Mouse (Mus musculus): ENCODE measurements around the gene Polr2f. TPM values are rescaled to one million over a fixed set of nuclear protein-coding genes. Genes with fewer than 3 reads are reported as not detected.
A peak's percentile ranks its signal among the peaks of the same experiment; 100 is the strongest.

The Polr2f gene
- polyA plus RNA-seq, 1 experiment from 2014 or later: 321 TPM

GRCm38 (mm10) chr15:79133191-79133661 is 7.6 kb upstream of the Polr2f start:
- no peak overlapping the region for H3K4me3 ChIP-seq (replicated peaks; ENCODE audit: low read depth, low read length)
- no peak for TF ChIP-seq CTCF (IDR thresholded peaks at IDR 0.05; ENCODE audit: low read depth)
- 61% methylated on average over 6 of the region's 6 CpGs for WGBS
- H3K4me2 ChIP-seq (ENCODE audit: low read length): no peak overlapping the region
- no peak overlapping the region for H3K9ac ChIP-seq (ENCODE audit: low read depth, low read length)
- peaks cover 40% of the 10 kb centered on the region for H3K36me3 ChIP-seq (ENCODE audit: insufficient read depth, low read length)
- no peaks in the 10 kb centered on the region for H3K27me3 ChIP-seq (ENCODE audit: insufficient read depth, low read length)
- peaks cover 13% of the 10 kb centered on the region; the same call in 1 of the 2 replicates for H3K4me1 ChIP-seq (replicated peaks; ENCODE audit: insufficient read depth, low read length)
- no peak for DNase-seq (ENCODE audit: low spot score)
- H3K9me3 ChIP-seq (replicated peaks; ENCODE audit: low read length): no peaks in the 10 kb centered on the region
- ATAC-seq (replicated peaks; ENCODE audit: low FRiP score, low read depth): no peak
- no peak overlapping the region; the same call in 1 of the 2 replicates for H3K27ac ChIP-seq

- no peak for ATAC-seq (replicated peaks; ENCODE audit: low FRiP score, low read depth)
- no peak overlapping the region for H3K9ac ChIP-seq (ENCODE audit: low read depth, low read length)
- peak overlapping the region; percentile 42; the same call in 1 of the 2 replicates for H3K27ac ChIP-seq
- no peak overlapping the region for H3K4me2 ChIP-seq (ENCODE audit: low read length)
- H3K4me1 ChIP-seq (replicated peaks; ENCODE audit: insufficient read depth, low read length): peaks cover 13% of the 10 kb centered on the region; the same call in 1 of the 2 replicates
- H3K9me3 ChIP-seq (replicated peaks; ENCODE audit: low read length): no peaks in the 10 kb centered on the region
- no peak for TF ChIP-seq CTCF (IDR thresholded peaks at IDR 0.05; ENCODE audit: low read depth)
- H3K36me3 ChIP-seq (ENCODE audit: insufficient read depth, low read length): peaks cover 36% of the 10 kb centered on the region; the same call in 1 of the 2 replicates
- no peaks in the 10 kb centered on the region for H3K27me3 ChIP-seq (ENCODE audit: insufficient read depth, low read length)
- no peak for DNase-seq (ENCODE audit: low spot score)
- no peak overlapping the region for H3K4me3 ChIP-seq (replicated peaks; ENCODE audit: low read depth, low read length)
- 83% methylated on average over 9 of the region's 9 CpGs for WGBS
Observed at GRCm38 (mm10) chr15:79134496-79135270, 6.1 kb upstream of the Polr2f start.

GRCm38 (mm10) chr15:79135332-79135731 is 5.5 kb upstream of the Polr2f start:
- no peak overlapping the region for H3K4me3 ChIP-seq (replicated peaks; ENCODE audit: low read depth, low read length)
- no peak overlapping the region for H3K9ac ChIP-seq (ENCODE audit: low read depth, low read length)
- ATAC-seq (replicated peaks; ENCODE audit: low FRiP score, low read depth): no peak
- peak overlapping the region; percentile 42; the same call in 1 of the 2 replicates for H3K27ac ChIP-seq
- H3K9me3 ChIP-seq (replicated peaks; ENCODE audit: low read length): no peaks in the 10 kb centered on the region
- no peak for TF ChIP-seq CTCF (IDR thresholded peaks at IDR 0.05; ENCODE audit: low read depth)
- no peak overlapping the region for H3K4me2 ChIP-seq (ENCODE audit: low read length)
- 67% methylated on average over 9 of the region's 9 CpGs for WGBS
- no peak for DNase-seq (ENCODE audit: low spot score)
- peaks cover 29% of the 10 kb centered on the region; the same call in 1 of the 2 replicates for H3K36me3 ChIP-seq (ENCODE audit: insufficient read depth, low read length)
- peaks cover 13% of the 10 kb centered on the region; the same call in 1 of the 2 replicates for H3K4me1 ChIP-seq (replicated peaks; ENCODE audit: insufficient read depth, low read length)
- no peaks in the 10 kb centered on the region for H3K27me3 ChIP-seq (ENCODE audit: insufficient read depth, low read length)

- no peak overlapping the region for H3K4me2 ChIP-seq (ENCODE audit: low read length)
- peak overlapping the region; percentile 42; the same call in 1 of the 2 replicates for H3K27ac ChIP-seq
- ATAC-seq (replicated peaks; ENCODE audit: low FRiP score, low read depth): no peak; the same call in 1 of the 2 replicates
Observed at GRCm38 (mm10) chr15:79135783-79136575, 4.8 kb upstream of the Polr2f start.

GRCm38 (mm10) chr15:79139640-79140039 is 1.2 kb upstream of the Polr2f start:
- Histone ChIP-seq H3K4me1 (replicated peaks; ENCODE audit: insufficient read depth, low read length) (peaks cover 11% of the 10 kb centered on the region), H3K36me3 (ENCODE audit: insufficient read depth, low read length) (peaks cover 4% of the 10 kb centered on the region; the same call in 1 of the 2 replicates), H3K9ac (ENCODE audit: low read depth, low read length) (no peak overlapping the region), H3K27me3 (ENCODE audit: insufficient read depth, low read length) (no peaks in the 10 kb centered on the region), H3K4me3 (replicated peaks; ENCODE audit: low read depth, low read length) (no peak overlapping the region), H3K27ac (no peak overlapping the region), H3K9me3 (replicated peaks; ENCODE audit: low read length) (no peaks in the 10 kb centered on the region), H3K4me2 (ENCODE audit: low read length) (no peak overlapping the region)
- TF ChIP-seq CTCF (IDR thresholded peaks at IDR 0.05; ENCODE audit: low read depth): peak; percentile 83
- 59% methylated on average over 10 of the region's 10 CpGs for WGBS
- no peak for ATAC-seq (replicated peaks; ENCODE audit: low FRiP score, low read depth)
- DNase-seq (ENCODE audit: low spot score): peak; percentile 35

More at GRCm38 (mm10) chr15:79135783-79136575, 4.8 kb upstream of the Polr2f start:
- H3K36me3 ChIP-seq (ENCODE audit: insufficient read depth, low read length): peaks cover 23% of the 10 kb centered on the region; the same call in 1 of the 2 replicates
- H3K4me1 ChIP-seq (replicated peaks; ENCODE audit: insufficient read depth, low read length): peaks cover 15% of the 10 kb centered on the region; the same call in 1 of the 2 replicates
- H3K4me3 ChIP-seq (replicated peaks; ENCODE audit: low read depth, low read length): no peak overlapping the region
- no peaks in the 10 kb centered on the region for H3K27me3 ChIP-seq (ENCODE audit: insufficient read depth, low read length)
- DNase-seq (ENCODE audit: low spot score): peak; percentile 44
- 42% methylated on average over 11 of the region's 11 CpGs for WGBS
- H3K9me3 ChIP-seq (replicated peaks; ENCODE audit: low read length): no peaks in the 10 kb centered on the region
- H3K9ac ChIP-seq (ENCODE audit: low read depth, low read length): no peak overlapping the region
- no peak for TF ChIP-seq CTCF (IDR thresholded peaks at IDR 0.05; ENCODE audit: low read depth)

GRCm38 (mm10) chr15:79141566-79141917 is 733 bp downstream of the Polr2f start:
- H3K27ac ChIP-seq: no peak overlapping the region
- peaks cover 7% of the 10 kb centered on the region; the same call in 1 of the 2 replicates for H3K4me1 ChIP-seq (replicated peaks; ENCODE audit: insufficient read depth, low read length)
- DNase-seq (ENCODE audit: low spot score): no peak
- TF ChIP-seq CTCF (IDR thresholded peaks at IDR 0.05; ENCODE audit: low read depth): no peak
- peak; percentile 3; the same call in 1 of the 2 replicates for ATAC-seq (replicated peaks; ENCODE audit: low FRiP score, low read depth)
- H3K36me3 ChIP-seq (ENCODE audit: insufficient read depth, low read length): peaks cover 16% of the 10 kb centered on the region
- H3K4me2 ChIP-seq (ENCODE audit: low read length): peak overlapping the region; percentile 84
- H3K9ac ChIP-seq (ENCODE audit: low read depth, low read length): peak overlapping the region; percentile 74
- H3K27me3 ChIP-seq (ENCODE audit: insufficient read depth, low read length): no peaks in the 10 kb centered on the region
- 2% methylated on average over 7 of the region's 7 CpGs for WGBS
- no peaks in the 10 kb centered on the region for H3K9me3 ChIP-seq (replicated peaks; ENCODE audit: low read length)
- peak overlapping the region; percentile 79 for H3K4me3 ChIP-seq (replicated peaks; ENCODE audit: low read depth, low read length)
